Mouse (Mus musculus) kidney, embryonic 15.5 days (tissue): ENCODE data around the gene Pold3. TPM values are rescaled to one million over a fixed set of nuclear protein-coding genes. Genes with fewer than 3 reads are reported as not detected.
A peak's percentile ranks its signal among the peaks of the same experiment; 100 is the strongest.

Source experiments
- ATAC-seq: fragments of 200-750 bp; cut with Nextera tagmentation; replicated peaks from 2 replicates; pipeline ENCODE4 v1.8.0; 2017; ENCODE audit warnings: moderate TSS enrichment; ENCODE audit not compliant: low FRiP score
- H3K27ac ChIP-seq: fragments of 300-500 bp; sonication (generic); 2 replicates; pipeline ENCODE4 v1.5.1; 2015; ENCODE audit warnings: mild to moderate bottlenecking, inconsistent platforms
- H3K27me3 ChIP-seq: fragments of 300-500 bp; sonication (generic); 2 replicates; pipeline ENCODE4 v1.6.1; 2015; ENCODE audit warnings: inconsistent platforms
- H3K36me3 ChIP-seq: fragments of 300-500 bp; sonication (generic); 2 replicates; pipeline ENCODE4 v1.6.1; 2015; ENCODE audit warnings: inconsistent platforms
- H3K4me1 ChIP-seq: fragments of 300-500 bp; sonication (generic); 2 replicates; pipeline ENCODE4 v1.6.1; 2015; ENCODE audit warnings: inconsistent platforms
- H3K4me2 ChIP-seq: fragments of 300-500 bp; sonication (generic); 2 replicates; pipeline ENCODE4 v1.6.1; 2015; ENCODE audit warnings: moderate library complexity, mild to moderate bottlenecking, inconsistent platforms
- H3K4me3 ChIP-seq: fragments of 300-500 bp; sonication (generic); replicated peaks from 2 replicates; pipeline ENCODE4 v1.5.1; 2015; ENCODE audit warnings: mild to moderate bottlenecking, inconsistent platforms
- H3K9ac ChIP-seq: fragments of 300-500 bp; sonication (generic); 2 replicates; pipeline ENCODE4 v1.6.1; 2015; ENCODE audit warnings: mild to moderate bottlenecking, inconsistent platforms
- H3K9me3 ChIP-seq: fragments of 300-500 bp; sonication (generic); replicated peaks from 2 replicates; pipeline ENCODE4 v1.6.1; 2016; ENCODE audit warnings: inconsistent platforms
- WGBS: fragments of 180-500 bp; shearing (Covaris S2); methylation state at CpG from one replicate; pipeline ENCODE4 v1.1.7; 2015; ENCODE audit warnings: mixed read lengths; 5-methylcytosine and 5-hydroxymethylcytosine counted together
- polyA plus RNA-seq: library from polyadenylated mRNA; unstranded; fragments of >200 nt; fragmentation: Nextera tagmentation; extraction: Ambion mirVana; gene quantifications from 2 replicates; pipeline ENCODE4 v1.2.1, GENCODE M21; 2015

Pold3 gene
- polyA plus RNA-seq, 1 experiment from 2014 or later, result 66.3 TPM

- H3K4me2 ChIP-seq, result no peak overlapping the region
- H3K9ac ChIP-seq, result no peak overlapping the region
- 0 out of 2 replicates have a peak, but pooled peaks cover 3% of the 10 kb centered on the region for H3K4me1 ChIP-seq
- H3K27ac ChIP-seq, result no peak overlapping the region
- no peaks in the 10 kb centered on the region for H3K36me3 ChIP-seq
- H3K9me3 ChIP-seq, result no peaks in the 10 kb centered on the region
- no peak for ATAC-seq
- no peak overlapping the region for H3K4me3 ChIP-seq
- 78% methylated on average over 9 of the region's 9 CpGs for WGBS
- H3K27me3 ChIP-seq, result no peaks in the 10 kb centered on the region; the same call in 1 of the 2 replicates
These were observed 15.7 kb upstream of the Pold3 start for GRCm38 (mm10) chr7:100137038-100137437.

GRCm38 (mm10) chr7:100132379-100132778, 11.0 kb upstream of the Pold3 start:
- 76% methylated on average over 1 of the region's 1 CpGs for WGBS
- ATAC-seq, result no peak
- H3K27me3 ChIP-seq, result no peaks in the 10 kb centered on the region
- H3K9me3 ChIP-seq, result no peaks in the 10 kb centered on the region
- H3K9ac ChIP-seq, result no peak overlapping the region
- H3K4me2 ChIP-seq, result no peak overlapping the region
- 0 out of 2 replicates have a peak, but pooled peaks cover 6% of the 10 kb centered on the region for H3K4me1 ChIP-seq
- H3K4me3 ChIP-seq, result no peak overlapping the region
- H3K36me3 ChIP-seq, result no peaks in the 10 kb centered on the region
- H3K27ac ChIP-seq, result no peak overlapping the region

GRCm38 (mm10) chr7:100130592-100130991, 9.2 kb upstream of the Pold3 start:
- ATAC-seq, result no peak
- H3K36me3 ChIP-seq, result no peaks in the 10 kb centered on the region
- H3K4me1 ChIP-seq, result 0 out of 2 replicates have a peak, but pooled peaks cover 6% of the 10 kb centered on the region
- H3K9me3 ChIP-seq, result no peaks in the 10 kb centered on the region
- H3K4me2 ChIP-seq, result no peak overlapping the region
- no peak overlapping the region for H3K4me3 ChIP-seq
- no peaks in the 10 kb centered on the region for H3K27me3 ChIP-seq
- no peak overlapping the region for H3K9ac ChIP-seq
- no peak overlapping the region for H3K27ac ChIP-seq
- WGBS, result 20% methylated on average over 6 of the region's 6 CpGs

- ATAC-seq, result no peak
- Histone ChIP-seq H3K4me3 (no peak overlapping the region), H3K4me1 (0 out of 2 replicates have a peak, but pooled peaks cover 6% of the 10 kb centered on the region), H3K27me3 (no peaks in the 10 kb centered on the region), H3K9ac (no peak overlapping the region), H3K36me3 (no peaks in the 10 kb centered on the region), H3K4me2 (no peak overlapping the region), H3K27ac (no peak overlapping the region), H3K9me3 (0 out of 2 replicates have a peak, but pooled peaks cover 4% of the 10 kb centered on the region)
- WGBS, result 70% methylated on average over 7 of the region's 7 CpGs
These were observed 7.1 kb upstream of the Pold3 start for GRCm38 (mm10) chr7:100128262-100129041.

GRCm38 (mm10) chr7:100126514-100126913, 5.1 kb upstream of the Pold3 start:
- no peak overlapping the region for H3K27ac ChIP-seq
- H3K36me3 ChIP-seq, result no peaks in the 10 kb centered on the region
- no peak for ATAC-seq
- no peaks in the 10 kb centered on the region for H3K27me3 ChIP-seq
- H3K4me3 ChIP-seq, result no peak overlapping the region
- H3K4me2 ChIP-seq, result no peak overlapping the region
- WGBS, result 87% methylated on average over 7 of the region's 7 CpGs
- H3K9ac ChIP-seq, result no peak overlapping the region
- peaks cover 10% of the 10 kb centered on the region; the same call in 1 of the 2 replicates for H3K4me1 ChIP-seq
- H3K9me3 ChIP-seq, result 0 out of 2 replicates have a peak, but pooled peaks cover 4% of the 10 kb centered on the region

GRCm38 (mm10) chr7:100125166-100125565, 3.8 kb upstream of the Pold3 start:
- 76% methylated on average over 4 of the region's 4 CpGs for WGBS
- no peaks in the 10 kb centered on the region for H3K27me3 ChIP-seq
- H3K4me2 ChIP-seq, result no peak overlapping the region
- H3K4me3 ChIP-seq, result no peak overlapping the region
- 0 out of 2 replicates have a peak, but pooled peaks cover 4% of the 10 kb centered on the region for H3K9me3 ChIP-seq
- peaks cover 12% of the 10 kb centered on the region for H3K4me1 ChIP-seq
- ATAC-seq, result no peak
- H3K36me3 ChIP-seq, result no peaks in the 10 kb centered on the region
- no peak overlapping the region for H3K9ac ChIP-seq
- no peak overlapping the region for H3K27ac ChIP-seq

GRCm38 (mm10) chr7:100124211-100124610, 2.8 kb upstream of the Pold3 start:
- Histone ChIP-seq H3K27ac (no peak overlapping the region), H3K9ac (no peak overlapping the region), H3K36me3 (peaks cover 4% of the 10 kb centered on the region; the same call in 1 of the 2 replicates), H3K4me2 (no peak overlapping the region), H3K4me1 (peaks cover 19% of the 10 kb centered on the region), H3K9me3 (0 out of 2 replicates have a peak, but pooled peaks cover 4% of the 10 kb centered on the region), H3K27me3 (no peaks in the 10 kb centered on the region), H3K4me3 (no peak overlapping the region)
- ATAC-seq, result no peak
- WGBS, result 87% methylated on average over 2 of the region's 2 CpGs

GRCm38 (mm10) chr7:100123486-100123885, 2.1 kb upstream of the Pold3 start:
- Histone ChIP-seq H3K9me3 (0 out of 2 replicates have a peak, but pooled peaks cover 4% of the 10 kb centered on the region), H3K27me3 (no peaks in the 10 kb centered on the region), H3K4me1 (peaks cover 19% of the 10 kb centered on the region), H3K36me3 (peaks cover 11% of the 10 kb centered on the region), H3K4me3 (no peak overlapping the region), H3K27ac (no peak overlapping the region), H3K9ac (no peak overlapping the region), H3K4me2 (no peak overlapping the region)
- 50% methylated on average over 6 of the region's 6 CpGs for WGBS
- no peak for ATAC-seq

GRCm38 (mm10) chr7:100120791-100121261, 539 bp downstream of the Pold3 start:
- WGBS, result 0% methylated on average over 25 of the region's 25 CpGs

GRCm38 (mm10) chr7:100114279-100114678, 7.1 kb downstream of the Pold3 start:
- no peak overlapping the region for H3K4me2 ChIP-seq
- no peaks in the 10 kb centered on the region for H3K9me3 ChIP-seq
- no peak overlapping the region for H3K9ac ChIP-seq
- peaks cover 74% of the 10 kb centered on the region for H3K36me3 ChIP-seq
- no peaks in the 10 kb centered on the region for H3K27me3 ChIP-seq
- 0 out of 2 replicates have a peak, but pooled peaks cover 4% of the 10 kb centered on the region for H3K4me1 ChIP-seq
- H3K4me3 ChIP-seq, result no peak overlapping the region
- 83% methylated on average over 6 of the region's 6 CpGs for WGBS
- no peak for ATAC-seq
- no peak overlapping the region for H3K27ac ChIP-seq

More at GRCm38 (mm10) chr7:100120791-100121261, 539 bp downstream of the Pold3 start:
- ATAC-seq, result peak; percentile 26
- H3K27me3 ChIP-seq, result no peaks in the 10 kb centered on the region
- H3K9ac ChIP-seq, result peak overlapping the region; percentile 94
- H3K36me3 ChIP-seq, result peaks cover 37% of the 10 kb centered on the region
- H3K4me1 ChIP-seq, result peaks cover 19% of the 10 kb centered on the region
- H3K4me3 ChIP-seq, result peak overlapping the region; percentile 99
- peak overlapping the region; percentile 75 for H3K4me2 ChIP-seq
- H3K9me3 ChIP-seq, result 0 out of 2 replicates have a peak, but pooled peaks cover 4% of the 10 kb centered on the region
- H3K27ac ChIP-seq, result peak overlapping the region; percentile 95

GRCm38 (mm10) chr7:100113821-100114220, 7.5 kb downstream of the Pold3 start:
- Histone ChIP-seq H3K4me3 (no peak overlapping the region), H3K27me3 (no peaks in the 10 kb centered on the region), H3K36me3 (peaks cover 72% of the 10 kb centered on the region), H3K4me1 (0 out of 2 replicates have a peak, but pooled peaks cover 4% of the 10 kb centered on the region), H3K4me2 (no peak overlapping the region), H3K9ac (no peak overlapping the region), H3K9me3 (no peaks in the 10 kb centered on the region), H3K27ac (no peak overlapping the region)
- WGBS, result 79% methylated on average over 7 of the region's 7 CpGs
- no peak for ATAC-seq

- 77% methylated on average over 10 of the region's 10 CpGs for WGBS
These were observed 9.9 kb downstream of the Pold3 start for GRCm38 (mm10) chr7:100111506-100111905.

More at GRCm38 (mm10) chr7:100111506-100111905, 9.9 kb downstream of the Pold3 start:
- Histone ChIP-seq H3K27ac (peak overlapping the region; percentile 3; the same call in 1 of the 2 replicates), H3K9ac (no peak overlapping the region), H3K4me3 (no peak overlapping the region), H3K9me3 (no peaks in the 10 kb centered on the region), H3K4me2 (no peak overlapping the region), H3K27me3 (no peaks in the 10 kb centered on the region), H3K36me3 (peaks cover 64% of the 10 kb centered on the region), H3K4me1 (0 out of 2 replicates have a peak, but pooled peaks cover 4% of the 10 kb centered on the region)
- no peak for ATAC-seq
